Mouse (Mus musculus) hindbrain, postnatal 0 days (tissue): ENCODE measurements around the gene Tmem95. TPM values are rescaled to one million over a fixed set of nuclear protein-coding genes. Genes with fewer than 3 reads are reported as not detected.

Source experiments
- ATAC-seq: fragments of 200-750 bp; cut with Nextera tagmentation; 2 replicates; pipeline ENCODE4 v1.8.0; 2017; ENCODE audit warnings: mild to moderate bottlenecking, moderate TSS enrichment, moderate library complexity
- DNase-seq: peaks from one replicate; pipeline ENCODE4 v3.0.0-alpha.2; 2015; ENCODE audit warnings: low spot score
- H3K27ac ChIP-seq: fragments of 300-500 bp; sonication (generic); 2 replicates; pipeline ENCODE4 v1.5.1; 2014; ENCODE audit warnings: mild to moderate bottlenecking
- H3K27me3 ChIP-seq: fragments of 300-500 bp; sonication (generic); 2 replicates; pipeline ENCODE4 v1.6.1; 2014; ENCODE audit warnings: low read length, mixed read lengths; ENCODE audit not compliant: insufficient read depth
- H3K36me3 ChIP-seq: fragments of 300-500 bp; sonication (generic); 2 replicates; pipeline ENCODE4 v1.6.1; 2014; ENCODE audit warnings: low read length, mixed read lengths; ENCODE audit not compliant: insufficient read depth
- H3K4me1 ChIP-seq: fragments of 300-500 bp; sonication (generic); 2 replicates; pipeline ENCODE4 v1.6.1; 2014; ENCODE audit warnings: antibody characterized with exemption, low read length, mixed read lengths; ENCODE audit not compliant: insufficient read depth
- H3K4me2 ChIP-seq: fragments of 300-500 bp; sonication (generic); 2 replicates; pipeline ENCODE4 v1.6.1; 2014; ENCODE audit warnings: low read depth, mild to moderate bottlenecking, low read length, moderate library complexity, mixed read lengths
- H3K4me3 ChIP-seq: fragments of 300-500 bp; sonication (generic); 2 replicates; pipeline ENCODE4 v1.5.1; 2014; ENCODE audit warnings: low read length
- H3K9ac ChIP-seq: fragments of 300-500 bp; sonication (generic); replicated peaks from 2 replicates; pipeline ENCODE4 v1.6.1; 2014; ENCODE audit warnings: mild to moderate bottlenecking, low read length, moderate library complexity, mixed read lengths
- H3K9me3 ChIP-seq: fragments of 300-500 bp; sonication (generic); 2 replicates; pipeline ENCODE4 v1.6.1; 2016; ENCODE audit warnings: low read length, mixed read lengths
- CTCF ChIP-seq: IDR thresholded peaks from 2 replicates; pipeline ENCODE4 v1.5.1; 2016; ENCODE audit warnings: antibody characterized with exemption, control low read depth, low read depth
- WGBS: fragments of 180-500 bp; shearing (Covaris S2); extraction: QIAGEN DNeasy Blood & Tissue Kit; methylation state at CpG from one replicate; pipeline ENCODE4 v1.1.7; 2014; 5-methylcytosine and 5-hydroxymethylcytosine counted together
- polyA plus RNA-seq: library from polyadenylated mRNA; unstranded; fragments of >200 nt; fragmentation: Nextera tagmentation; extraction: Ambion mirVana; gene quantifications from 2 replicates; pipeline ENCODE4 v1.2.1, GENCODE M21; 2015
- total RNA-seq: library from RNA; depleted of rRNA; stranded (reverse); fragments of >200 nt; gene quantifications from 2 replicates; pipeline ENCODE4 v1.2.3, GENCODE M21; 2014; rRNA removed

The Tmem95 gene
- total RNA-seq, result not detected in 2 replicates
- polyA plus RNA-seq, result not detected in 2 replicates

DNA sequence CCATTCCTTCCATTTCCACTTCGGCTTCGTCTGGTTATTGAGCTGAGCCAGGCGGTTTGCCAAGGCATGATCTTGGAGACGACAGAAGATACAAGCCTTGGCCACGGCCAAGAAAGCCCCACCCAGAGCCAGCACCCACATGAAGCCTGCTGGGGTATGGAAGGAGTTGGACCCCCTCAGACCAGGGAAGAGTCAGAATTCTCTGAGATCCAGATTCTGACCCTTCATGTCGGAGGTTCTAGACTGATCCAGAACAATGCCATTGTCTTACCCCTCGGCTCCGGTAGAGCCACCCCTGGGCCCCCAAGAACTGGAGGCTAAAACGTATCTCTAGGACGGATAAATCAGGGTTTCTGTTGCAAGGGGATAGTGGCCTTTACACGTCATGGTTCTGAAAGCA is at the start of gene Tmem95:
TSS of gene Tmem95 (minus strand) at position 141 of the 400 bp plus-strand sequence.
- 78% methylated on average over 11 of the region's 11 CpGs for WGBS
- H3K9me3 ChIP-seq, result no peaks in the 10 kb centered on the region

DNA sequence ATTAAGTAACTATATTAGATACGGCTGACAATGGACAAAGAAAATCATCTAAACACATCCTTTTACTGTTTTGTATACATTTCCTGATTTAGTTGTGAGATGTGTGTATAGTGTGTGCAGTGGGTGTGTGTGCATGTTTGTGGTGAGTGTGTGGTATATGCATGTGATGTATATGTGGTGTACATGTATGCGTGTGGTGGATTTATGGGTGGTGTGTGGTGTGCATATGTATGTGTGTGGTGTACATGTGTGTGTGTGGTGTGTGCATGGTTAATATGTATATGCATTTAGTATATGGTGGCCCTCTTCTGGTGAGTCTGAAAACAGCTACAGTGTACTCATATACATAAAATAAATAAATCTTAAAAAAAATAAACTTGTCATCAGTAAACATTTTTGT is 49.7 kb upstream of the Tmem95 start:
- 99% methylated on average over 2 of the region's 2 CpGs for WGBS
- Histone ChIP-seq H3K36me3 (no peaks in the 10 kb centered on the region), H3K9ac (no peak overlapping the region), H3K4me1 (peaks cover under 1% of the 10 kb centered on the region; the same call in 1 of the 2 replicates), H3K27ac (no peak overlapping the region), H3K4me3 (no peak overlapping the region), H3K9me3 (no peaks in the 10 kb centered on the region), H3K27me3 (no peaks in the 10 kb centered on the region), H3K4me2 (no peak overlapping the region)
- ATAC-seq (no peak), DNase-seq (no peak)
- TF ChIP-seq CTCF, result no peak

More for the DNA sequence above, at the start of gene Tmem95:
- no peaks in the 10 kb centered on the region for H3K27me3 ChIP-seq
- H3K4me3 ChIP-seq, result 0 out of 2 replicates have a peak within 1 kb of the TSS, but pooled peaks have one; percentile 7
- no peak for TF ChIP-seq CTCF
- H3K4me1 ChIP-seq, result peaks cover 5% of the 10 kb centered on the region; the same call in 1 of the 2 replicates
- no peak for DNase-seq
- H3K4me2 ChIP-seq, result peak within 1 kb of the TSS; percentile 42
- H3K36me3 ChIP-seq, result no peaks in the 10 kb centered on the region
- H3K27ac ChIP-seq, result no peak within 1 kb of the TSS
- no peak within 1 kb of the TSS for H3K9ac ChIP-seq
- no peak for ATAC-seq

- Histone ChIP-seq H3K27ac (no peak overlapping the region), H3K36me3 (peaks cover 11% of the 10 kb centered on the region), H3K9me3 (no peaks in the 10 kb centered on the region), H3K27me3 (no peaks in the 10 kb centered on the region), H3K4me3 (no peak overlapping the region), H3K9ac (no peak overlapping the region), H3K4me2 (peak overlapping the region; percentile 63; the same call in 1 of the 2 replicates), H3K4me1 (peaks cover 10% of the 10 kb centered on the region)
- 63% methylated on average over 3 of the region's 3 CpGs for WGBS
- TF ChIP-seq CTCF, result no peak
- no peak for ATAC-seq
- DNase-seq, result no peak
These were observed 45.0 kb upstream of the Tmem95 start for GRCm38 (mm10) chr11:69922796-69923195.

DNA sequence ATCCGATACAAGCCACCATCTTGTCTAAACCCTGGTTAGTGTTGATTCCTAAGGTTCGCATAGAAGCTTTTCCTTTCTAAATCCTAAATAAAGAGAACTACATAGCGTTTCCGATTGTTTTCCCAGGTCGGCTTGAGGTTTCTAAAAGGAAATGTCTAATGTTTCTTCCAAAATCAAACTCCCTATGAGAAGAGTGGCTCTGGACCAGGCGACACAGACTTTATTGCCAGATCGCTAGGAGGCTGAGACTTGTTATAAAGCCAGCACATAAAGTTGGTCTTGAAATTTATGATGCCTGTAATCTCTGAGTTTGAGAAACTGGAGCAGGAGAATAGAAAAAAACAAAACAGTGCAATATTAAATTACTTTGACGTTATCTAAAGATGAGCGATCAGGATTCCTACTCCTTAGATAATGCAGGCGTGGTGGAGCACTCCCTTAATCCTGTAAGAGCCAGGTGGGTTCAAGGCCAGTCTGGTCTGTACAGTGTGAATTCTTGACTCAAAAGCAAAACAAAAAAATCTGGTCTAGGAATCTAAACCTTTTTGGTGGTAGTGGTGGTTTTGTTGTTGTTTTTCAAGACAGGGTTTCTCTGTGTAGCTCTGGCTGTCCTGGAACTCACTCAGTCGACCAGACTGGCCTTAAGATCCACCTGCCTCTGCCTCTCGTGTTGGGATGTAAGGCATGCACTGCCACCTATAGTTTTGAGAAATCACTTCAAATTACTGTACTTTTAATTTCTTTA is 44.4 kb upstream of the Tmem95 start:
- DNase-seq (no peak), ATAC-seq (no peak)
- Histone ChIP-seq H3K4me2 (peak overlapping the region; percentile 63), H3K4me1 (peaks cover 10% of the 10 kb centered on the region), H3K4me3 (peak overlapping the region; percentile 85), H3K9me3 (no peaks in the 10 kb centered on the region), H3K36me3 (peaks cover 17% of the 10 kb centered on the region), H3K27ac (peak overlapping the region; percentile 87), H3K9ac (peak overlapping the region; percentile 53), H3K27me3 (no peaks in the 10 kb centered on the region)
- peak; percentile 25 for TF ChIP-seq CTCF
- 4% methylated on average over 12 of the region's 12 CpGs for WGBS

DNA sequence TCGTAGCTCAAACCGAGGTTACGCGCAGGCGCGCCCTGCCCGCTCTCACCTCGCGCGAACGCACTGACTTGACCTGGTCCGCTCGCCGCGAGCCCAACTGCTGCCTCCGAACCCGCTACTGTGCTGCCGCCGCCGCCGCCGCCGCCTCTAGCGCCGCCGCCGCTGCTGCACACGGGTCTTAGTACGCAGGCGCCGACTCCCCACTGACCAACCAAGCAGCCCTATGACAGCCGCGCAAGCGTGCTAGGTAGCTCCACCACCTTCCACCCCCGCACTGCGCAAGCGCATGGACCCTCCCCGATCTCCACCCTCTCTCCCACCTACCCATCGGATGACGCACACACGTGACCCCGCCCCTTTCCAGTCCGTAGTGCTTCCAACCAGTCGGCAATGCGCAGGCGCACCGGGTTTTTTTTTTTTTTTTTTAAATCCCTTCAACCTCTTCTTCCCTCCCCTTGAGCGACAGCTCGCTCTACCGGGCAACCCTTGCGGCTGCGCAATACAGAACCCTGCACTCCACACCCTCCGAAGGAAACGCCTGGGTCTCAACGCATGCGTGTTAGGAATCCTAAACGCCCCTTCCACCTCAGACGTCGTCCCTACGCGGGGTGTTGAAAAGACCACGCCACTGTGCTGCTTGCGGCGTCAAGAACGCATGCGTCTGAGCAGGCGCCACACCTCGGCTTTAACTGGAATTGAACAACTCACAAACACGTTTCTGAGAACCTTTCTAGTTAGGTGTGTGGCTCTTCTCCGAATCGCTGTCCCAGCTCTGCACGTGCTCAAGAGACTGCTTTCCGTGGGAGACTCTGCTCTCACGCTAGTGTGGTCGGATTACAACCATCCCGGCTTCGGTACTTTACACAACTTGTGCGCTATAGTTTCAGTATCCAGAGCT is 43.5 kb upstream of the Tmem95 start, which contains the start of gene Eif5a:
TSS of gene Eif5a (minus strand) at position 845 of the 898 bp plus-strand sequence.
- DNase-seq (peak; percentile 100), ATAC-seq (peak; percentile 97)
- Histone ChIP-seq H3K27me3 (no peaks in the 10 kb centered on the region), H3K27ac (peak within 1 kb of the TSS; percentile 96), H3K4me3 (peak within 1 kb of the TSS; percentile 85), H3K36me3 (peaks cover 24% of the 10 kb centered on the region), H3K4me2 (peak within 1 kb of the TSS; percentile 79), H3K9ac (peak within 1 kb of the TSS; percentile 95), H3K9me3 (no peaks in the 10 kb centered on the region), H3K4me1 (peaks cover 10% of the 10 kb centered on the region)
- 0% methylated on average over 78 of the region's 78 CpGs for whole genome bisulfite sequencing
- peak; percentile 86 for TF ChIP-seq CTCF

DNA sequence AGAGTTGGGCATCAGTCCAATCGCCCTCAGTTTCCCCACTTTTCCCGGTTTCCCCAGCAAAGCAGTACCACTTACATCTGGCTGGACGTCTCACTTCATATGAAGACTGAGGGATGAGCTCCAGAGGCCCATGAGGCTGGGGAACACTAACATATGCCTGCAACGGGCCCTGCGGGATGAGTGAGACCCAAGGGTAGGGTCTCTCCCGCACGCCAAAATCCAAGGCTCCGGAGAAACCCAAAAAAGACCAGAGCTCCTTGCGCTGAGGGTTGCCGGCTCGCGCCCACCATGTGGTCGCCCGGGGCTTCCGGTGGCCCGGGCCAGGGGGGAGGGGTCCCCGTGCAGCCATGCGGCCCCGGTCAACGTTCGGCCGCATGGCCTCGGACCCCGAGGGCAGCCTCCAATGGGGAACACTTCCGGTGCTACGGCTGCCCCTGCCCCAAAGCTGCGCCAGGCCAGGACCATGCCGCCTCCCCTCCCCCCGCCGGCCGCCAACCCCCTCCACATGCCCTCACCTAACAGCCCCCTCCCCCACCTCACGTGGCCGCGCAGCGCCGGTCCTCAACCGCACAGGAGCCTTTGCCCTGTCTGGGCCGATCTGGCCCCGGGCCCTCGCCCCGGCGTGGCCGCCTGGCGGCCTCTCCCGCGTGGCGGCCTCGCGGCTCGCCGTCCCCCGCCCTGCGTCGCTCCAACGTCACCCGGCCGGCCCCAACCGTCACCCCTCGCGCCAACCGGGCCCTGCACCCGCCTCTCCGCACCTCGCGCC is 42.6 kb upstream of the Tmem95 start:
- under 1% methylated on average over 50 of the region's 65 CpGs for WGBS
- peak overlapping the region; percentile 95 for H3K9ac ChIP-seq
- no peak for TF ChIP-seq CTCF
- H3K27me3 ChIP-seq, result no peaks in the 10 kb centered on the region
- no peaks in the 10 kb centered on the region for H3K9me3 ChIP-seq
- peaks cover 10% of the 10 kb centered on the region for H3K4me1 ChIP-seq
- peaks cover 31% of the 10 kb centered on the region for H3K36me3 ChIP-seq
- peak overlapping the region; percentile 85 for H3K4me3 ChIP-seq
- H3K27ac ChIP-seq, result peak overlapping the region; percentile 96
- peak overlapping the region; percentile 79 for H3K4me2 ChIP-seq
- ATAC-seq (no peak), DNase-seq (peak; percentile 45)
